Mouse (Mus musculus) heart, postnatal 14 days (tissue): ENCODE results near the gene Tph2. TPM values are rescaled to one million over a fixed set of nuclear protein-coding genes. Genes with fewer than 3 reads are reported as not detected.

Source experiments
- DNase-seq, 2 experiments: peaks; one replicate each; pipeline ENCODE4 v3.0.0; 2021 to 2022
- intact Hi-C: fragments of 180-260 bp; cut with DNase I; formaldehyde crosslinking; loops from one replicate; pipeline ENCODE4 v1.15.1; 2025
- total RNA-seq, 2 experiments: library from RNA; stranded (reverse); gene quantifications; 2 replicates each; pipeline ENCODE4 v1.2.3; 2021

The Tph2 gene
- total RNA-seq, 2 experiments from 2014 or later: not detected

GRCm38 (mm10) chr10:115144542-115144941, 40.3 kb downstream of the Tph2 start:
- no peak for DNase-seq
- intact Hi-C loops: no loop called here

- DNase-seq: peak; percentile 2 to 21
- intact Hi-C loops: no loop called here
These were observed 41.2 kb downstream of the Tph2 start for GRCm38 (mm10) chr10:115143641-115144040.

GRCm38 (mm10) chr10:115137016-115137415, 47.8 kb downstream of the Tph2 start:
- intact Hi-C loops: no loop called here
- DNase-seq: peak in 1 of 2 experiments; percentile 3

- DNase-seq: no peak
- intact Hi-C loops: no loop called here
These were observed 56.9 kb downstream of the Tph2 start for GRCm38 (mm10) chr10:115127907-115128306.

GRCm38 (mm10) chr10:115125550-115125949, 59.3 kb downstream of the Tph2 start:
- intact Hi-C loops: no loop called here
- DNase-seq: no peak

- intact Hi-C loops: no loop called here
- no peak for DNase-seq
These were observed 59.8 kb downstream of the Tph2 start for GRCm38 (mm10) chr10:115125027-115125426.

- DNase-seq: no peak
These were observed 76.9 kb downstream of the Tph2 start for GRCm38 (mm10) chr10:115107666-115108540.

GRCm38 (mm10) chr10:115104175-115104574, 80.6 kb downstream of the Tph2 start:
- intact Hi-C loops: no loop called here
- no peak for DNase-seq

More at GRCm38 (mm10) chr10:115107666-115108540, 76.9 kb downstream of the Tph2 start:
- intact Hi-C loops: no loop called here

GRCm38 (mm10) chr10:115099890-115100580, 84.8 kb downstream of the Tph2 start:
- peak in 1 of 2 experiments; percentile 7 for DNase-seq
- intact Hi-C loops: no loop called here

- intact Hi-C loops: no loop called here
- DNase-seq: peak; percentile 9 to 38
These were observed 87.7 kb downstream of the Tph2 start for GRCm38 (mm10) chr10:115097163-115097562.

- DNase-seq: no peak
- intact Hi-C loops: no loop called here
These were observed 88.6 kb downstream of the Tph2 start for GRCm38 (mm10) chr10:115096191-115096590.

- intact Hi-C loops: no loop called here
- DNase-seq: no peak
These were observed 106.6 kb downstream of the Tph2 start for GRCm38 (mm10) chr10:115078232-115078631.

GRCm38 (mm10) chr10:115069123-115069911, 115.5 kb downstream of the Tph2 start:
- DNase-seq: no peak
- intact Hi-C loops: no loop called here

GRCm38 (mm10) chr10:115063936-115064335, 120.9 kb downstream of the Tph2 start:
- DNase-seq: no peak
- intact Hi-C loops: no loop called here

GRCm38 (mm10) chr10:115061498-115061897, 123.3 kb downstream of the Tph2 start:
- DNase-seq: no peak
- intact Hi-C loops: no loop called here

- DNase-seq: no peak
- intact Hi-C loops: no loop called here
These were observed 124.1 kb downstream of the Tph2 start for GRCm38 (mm10) chr10:115060759-115061158.

- DNase-seq: no peak
- intact Hi-C loops: no loop called here
These were observed 133.2 kb downstream of the Tph2 start for GRCm38 (mm10) chr10:115051602-115052001.

- intact Hi-C loops: no loop called here
- DNase-seq: no peak
These were observed 134.1 kb downstream of the Tph2 start for GRCm38 (mm10) chr10:115050674-115051073.

GRCm38 (mm10) chr10:115050178-115050577, 134.6 kb downstream of the Tph2 start:
- no peak for DNase-seq
- intact Hi-C loops: no loop called here

GRCm38 (mm10) chr10:115048565-115048964, 136.3 kb downstream of the Tph2 start:
- intact Hi-C loops: no loop called here
- DNase-seq: no peak

- intact Hi-C loops: no loop called here
- DNase-seq: no peak
These were observed 149.1 kb downstream of the Tph2 start for GRCm38 (mm10) chr10:115035748-115036147.
